Mouse (Mus musculus): ENCODE data around the gene Bglap2. TPM values are rescaled to one million over a fixed set of nuclear protein-coding genes. Genes with fewer than 3 reads are reported as not detected.

Gene Bglap2
- polyA plus RNA-seq, 1 experiment from 2014 or later = 27.0 TPM

GRCm38 (mm10) chr3:88331282-88331681 lies 47.2 kb downstream of the Bglap2 start:
- WGBS = 31% methylated on average over 2 of the region's 2 CpGs
- no peak for DNase-seq (ENCODE audit: low spot score)
- Histone ChIP-seq H3K4me1 (ENCODE audit: control insufficient read depth, insufficient read depth, low read length) (no peaks in the 10 kb centered on the region), H3K36me3 (ENCODE audit: control insufficient read depth, insufficient read depth, low read length) (peaks cover 34% of the 10 kb centered on the region), H3K27me3 (replicated peaks; ENCODE audit: control insufficient read depth, insufficient read depth, low read length) (no peaks in the 10 kb centered on the region), H3K9ac (ENCODE audit: low read depth, low read length) (no peak overlapping the region), H3K27ac (replicated peaks; ENCODE audit: low read depth, low read length) (no peak overlapping the region), H3K4me3 (ENCODE audit: low read depth, low read length) (no peak overlapping the region), H3K9me3 (ENCODE audit: control insufficient read depth, low read length) (no peaks in the 10 kb centered on the region), H3K4me2 (ENCODE audit: low read depth, low read length) (no peak overlapping the region)
- no peak for ATAC-seq (ENCODE audit: low read depth)

GRCm38 (mm10) chr3:88328956-88329355 lies 49.5 kb downstream of the Bglap2 start:
- Histone ChIP-seq H3K9ac (ENCODE audit: low read depth, low read length) (no peak overlapping the region), H3K4me2 (ENCODE audit: low read depth, low read length) (no peak overlapping the region), H3K4me1 (ENCODE audit: control insufficient read depth, insufficient read depth, low read length) (peaks cover 7% of the 10 kb centered on the region; the same call in 1 of the 2 replicates), H3K27me3 (replicated peaks; ENCODE audit: control insufficient read depth, insufficient read depth, low read length) (no peaks in the 10 kb centered on the region), H3K36me3 (ENCODE audit: control insufficient read depth, insufficient read depth, low read length) (peaks cover 34% of the 10 kb centered on the region), H3K9me3 (ENCODE audit: control insufficient read depth, low read length) (no peaks in the 10 kb centered on the region), H3K27ac (replicated peaks; ENCODE audit: low read depth, low read length) (no peak overlapping the region), H3K4me3 (ENCODE audit: low read depth, low read length) (no peak overlapping the region)
- 80% methylated on average over 5 of the region's 5 CpGs for WGBS
- DNase-seq (ENCODE audit: low spot score) (no peak), ATAC-seq (ENCODE audit: low read depth) (no peak)

Other genes starting within 250 kb of the Bglap2 start
- 36.8 and 41.7 TPM in 2 replicates for gene Mef2d, start 236.3 kb downstream of the Bglap2 start, polyA plus RNA-seq (2014; fragmentation: Nextera tagmentation; extraction: Ambion mirVana)
- 4.1 and 7.6 TPM in 2 replicates for gene Rhbg, start 124.0 kb downstream of the Bglap2 start, polyA plus RNA-seq (2014; fragmentation: Nextera tagmentation; extraction: Ambion mirVana)
- not detected in 2 replicates for gene Gm38392, start 91.5 kb downstream of the Bglap2 start, polyA plus RNA-seq (2014; fragmentation: Nextera tagmentation; extraction: Ambion mirVana)
- 9.8 and 11.1 TPM in 2 replicates for gene Tsacc, start 81.7 kb downstream of the Bglap2 start, polyA plus RNA-seq (2014; fragmentation: Nextera tagmentation; extraction: Ambion mirVana)
- 492 and 493 TPM in 2 replicates for gene Cct3, start 81.6 kb downstream of the Bglap2 start, polyA plus RNA-seq (2014; fragmentation: Nextera tagmentation; extraction: Ambion mirVana)
- gene Glmp, start 53.7 kb downstream of the Bglap2 start, polyA plus RNA-seq (2014; fragmentation: Nextera tagmentation; extraction: Ambion mirVana) = 127 and 131 TPM in 2 replicates
- gene Tmem79, start 42.6 kb downstream of the Bglap2 start, polyA plus RNA-seq (2014; fragmentation: Nextera tagmentation; extraction: Ambion mirVana) = 9.9 and 12.7 TPM in 2 replicates
- 31.3 and 33.6 TPM in 2 replicates for gene Smg5, start 42.4 kb downstream of the Bglap2 start, polyA plus RNA-seq (2014; fragmentation: Nextera tagmentation; extraction: Ambion mirVana)
- 7.3 and 9.2 TPM in 2 replicates for gene Paqr6, start 14.1 kb downstream of the Bglap2 start, polyA plus RNA-seq (2014; fragmentation: Nextera tagmentation; extraction: Ambion mirVana)
- 1.5 and 4.6 TPM in 2 replicates for gene Bglap3, start 6.0 kb downstream of the Bglap2 start, polyA plus RNA-seq (2014; fragmentation: Nextera tagmentation; extraction: Ambion mirVana)
- gene Bglap, start 5.8 kb upstream of the Bglap2 start, polyA plus RNA-seq (2014; fragmentation: Nextera tagmentation; extraction: Ambion mirVana) = 7.9 and 33.0 TPM in 2 replicates
- 87.0 and 99.7 TPM in 2 replicates for gene Pmf1, start 31.6 kb upstream of the Bglap2 start, polyA plus RNA-seq (2014; fragmentation: Nextera tagmentation; extraction: Ambion mirVana)
- gene Slc25a44, start 46.4 kb upstream of the Bglap2 start, polyA plus RNA-seq (2014; fragmentation: Nextera tagmentation; extraction: Ambion mirVana) = 18.1 and 21.4 TPM in 2 replicates
- gene Sema4a, start 82.5 kb upstream of the Bglap2 start, polyA plus RNA-seq (2014; fragmentation: Nextera tagmentation; extraction: Ambion mirVana) = 9.5 and 10.1 TPM in 2 replicates
- 426 and 482 TPM in 2 replicates for gene Lmna, start 131.3 kb upstream of the Bglap2 start, polyA plus RNA-seq (2014; fragmentation: Nextera tagmentation; extraction: Ambion mirVana)
- 21.5 and 24.7 TPM in 2 replicates for gene Mex3a, start 153.7 kb upstream of the Bglap2 start, polyA plus RNA-seq (2014; fragmentation: Nextera tagmentation; extraction: Ambion mirVana)
- gene Rab25, start 169.6 kb upstream of the Bglap2 start, polyA plus RNA-seq (2014; fragmentation: Nextera tagmentation; extraction: Ambion mirVana) = 33.8 and 38.0 TPM in 2 replicates
- 97.9 and 107 TPM in 2 replicates for gene Lamtor2, start 174.4 kb upstream of the Bglap2 start, polyA plus RNA-seq (2014; fragmentation: Nextera tagmentation; extraction: Ambion mirVana)
- 46.3 and 50.0 TPM in 2 replicates for gene Ubqln4, start 175.1 kb upstream of the Bglap2 start, polyA plus RNA-seq (2014; fragmentation: Nextera tagmentation; extraction: Ambion mirVana)
- 289 and 337 TPM in 2 replicates for gene Ssr2, start 197.2 kb upstream of the Bglap2 start, polyA plus RNA-seq (2014; fragmentation: Nextera tagmentation; extraction: Ambion mirVana)
- 88.0 and 88.7 TPM in 2 replicates for gene Arhgef2, start 227.3 kb upstream of the Bglap2 start, polyA plus RNA-seq (2014; fragmentation: Nextera tagmentation; extraction: Ambion mirVana)